Mouse (Mus musculus) olfactory bulb, adult 2 months (tissue): Measurements from ENCODE around the gene Ptk7.

Source experiments
- CTCF ChIP-seq: fragments of 200-500 bp; IDR thresholded peaks from 2 replicates; pipeline ENCODE4 v1.5.1; 2012; ENCODE audit warnings: low read depth, mild to moderate bottlenecking, low read length, moderate library complexity; ENCODE audit not compliant: insufficient read depth
- POLR2A ChIP-seq: fragments of 200-500 bp; IDR thresholded peaks from 2 replicates; pipeline ENCODE4 v1.6.1; 2012; ENCODE audit warnings: mild to moderate bottlenecking, low read depth, low read length, moderate library complexity; ENCODE audit not compliant: insufficient read depth

DNA sequence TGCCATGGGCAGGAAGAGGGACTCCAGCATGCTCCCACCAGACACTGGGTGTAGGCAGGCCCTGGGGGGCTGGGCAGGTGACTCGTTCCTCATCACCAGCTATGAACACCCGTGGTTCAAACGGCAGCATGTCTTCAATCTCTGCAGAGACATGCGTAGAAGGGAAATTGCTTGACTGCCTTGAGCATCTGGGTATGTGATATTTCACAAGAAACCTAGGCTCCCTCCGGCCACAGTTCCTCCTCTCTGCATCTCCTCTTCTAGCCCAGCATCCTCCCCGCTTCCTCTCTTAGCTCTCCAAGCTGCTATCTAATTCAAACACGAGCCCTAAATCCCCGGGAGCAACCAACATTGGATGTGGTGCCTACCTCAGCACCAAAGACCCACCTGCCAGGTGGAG is 43.0 kb downstream of the Ptk7 start:
- TF ChIP-seq POLR2A = no peak
- TF ChIP-seq CTCF = no peak
